Mouse (Mus musculus) heart, postnatal 0 days (tissue): ENCODE measurements around the gene Ccdc141. TPM values are rescaled to one million over a fixed set of nuclear protein-coding genes. Genes with fewer than 3 reads are reported as not detected.

Experiments
- ATAC-seq: fragments of 200-750 bp; cut with Nextera tagmentation; 2 replicates; pipeline ENCODE4 v1.8.0; 2017; ENCODE audit warnings: low read depth, moderate number of reproducible peaks, moderate library complexity; ENCODE audit not compliant: insufficient read depth
- DNase-seq: peaks from one replicate; pipeline ENCODE4 v3.0.0-alpha.2; 2016; ENCODE audit warnings: low spot score
- H3K27ac ChIP-seq: fragments of 300-500 bp; sonication (generic); 2 replicates; pipeline ENCODE4 v1.5.1; 2014; ENCODE audit warnings: low read depth, mild to moderate bottlenecking
- H3K27me3 ChIP-seq: fragments of 300-500 bp; sonication (generic); 2 replicates; pipeline ENCODE4 v1.6.1; 2014; ENCODE audit warnings: low read length, mixed read lengths; ENCODE audit not compliant: control insufficient read depth, insufficient read depth
- H3K36me3 ChIP-seq: fragments of 300-500 bp; sonication (generic); replicated peaks from 2 replicates; pipeline ENCODE4 v1.6.1; 2014; ENCODE audit warnings: low read length, mixed read lengths; ENCODE audit not compliant: control insufficient read depth, insufficient read depth
- H3K4me1 ChIP-seq: fragments of 300-500 bp; sonication (generic); 2 replicates; pipeline ENCODE4 v1.6.1; 2014; ENCODE audit warnings: antibody characterized with exemption; ENCODE audit not compliant: control insufficient read depth, insufficient read depth
- H3K4me2 ChIP-seq: fragments of 300-500 bp; sonication (generic); 2 replicates; pipeline ENCODE4 v1.6.1; 2014; ENCODE audit warnings: low read depth, mild to moderate bottlenecking, low read length, moderate library complexity
- H3K4me3 ChIP-seq: fragments of 300-500 bp; sonication (generic); 2 replicates; pipeline ENCODE4 v1.5.1; 2014; ENCODE audit warnings: low read depth, low read length
- H3K9ac ChIP-seq: fragments of 300-500 bp; sonication (generic); replicated peaks from 2 replicates; pipeline ENCODE4 v1.6.1; 2014; ENCODE audit warnings: low read depth, low read length, mixed read lengths
- H3K9me3 ChIP-seq: fragments of 300-500 bp; sonication (generic); replicated peaks from 2 replicates; pipeline ENCODE4 v1.6.1; 2016; ENCODE audit warnings: low read length; ENCODE audit not compliant: control insufficient read depth
- CTCF ChIP-seq: IDR thresholded peaks from 2 replicates; pipeline ENCODE4 v1.5.1; 2016; ENCODE audit warnings: antibody characterized with exemption, control low read depth, low read depth
- EP300 ChIP-seq: IDR thresholded peaks from 2 replicates; pipeline ENCODE4 v1.6.1; 2016; ENCODE audit warnings: antibody characterized with exemption, low read depth
- WGBS: fragments of 180-500 bp; shearing (Covaris S2); extraction: QIAGEN DNeasy Blood & Tissue Kit; methylation state at CpG from one replicate; pipeline ENCODE4 v1.1.7; 2014; 5-methylcytosine and 5-hydroxymethylcytosine counted together
- polyA plus RNA-seq: library from polyadenylated mRNA; unstranded; fragments of >200 nt; fragmentation: Nextera tagmentation; extraction: Ambion mirVana; gene quantifications from 2 replicates; pipeline ENCODE4 v1.2.1, GENCODE M21; 2015
- total RNA-seq: library from RNA; depleted of rRNA; stranded (reverse); fragments of >200 nt; gene quantifications from 2 replicates; pipeline ENCODE4 v1.2.3, GENCODE M21; 2014; ENCODE audit warnings: low replicate concordance

Ccdc141 gene
- total and polyA plus RNA-seq, 2 experiments from 2014 or later: 139 to 162 TPM

GRCm38 (mm10) chr2:77151255-77151654, 19.2 kb downstream of the Ccdc141 start:
- WGBS: 82% methylated on average over 8 of the region's 8 CpGs
- no peaks in the 10 kb centered on the region for H3K27me3 ChIP-seq

GRCm38 (mm10) chr2:77149576-77149975, 20.9 kb downstream of the Ccdc141 start:
- H3K9ac ChIP-seq: no peak overlapping the region
- H3K4me1 ChIP-seq: peaks cover 9% of the 10 kb centered on the region
- H3K4me2 ChIP-seq: no peak overlapping the region
- TF ChIP-seq EP300 (no peak), CTCF (no peak)
- no peak overlapping the region for H3K4me3 ChIP-seq
- no peak for DNase-seq
- H3K36me3 ChIP-seq: no peaks in the 10 kb centered on the region
- H3K9me3 ChIP-seq: no peaks in the 10 kb centered on the region
- no peak overlapping the region for H3K27ac ChIP-seq
- no peak for ATAC-seq
- no peaks in the 10 kb centered on the region for H3K27me3 ChIP-seq
- 66% methylated on average over 2 of the region's 2 CpGs for WGBS

More at GRCm38 (mm10) chr2:77151255-77151654, 19.2 kb downstream of the Ccdc141 start:
- Histone ChIP-seq H3K4me3 (no peak overlapping the region), H3K9ac (no peak overlapping the region), H3K4me2 (no peak overlapping the region), H3K4me1 (peaks cover 6% of the 10 kb centered on the region), H3K9me3 (no peaks in the 10 kb centered on the region), H3K27ac (no peak overlapping the region), H3K36me3 (no peaks in the 10 kb centered on the region)
- no peak for ATAC-seq
- TF ChIP-seq EP300 (no peak), CTCF (no peak)
- DNase-seq: no peak

- ATAC-seq: no peak
- Histone ChIP-seq H3K36me3 (no peaks in the 10 kb centered on the region), H3K4me1 (peaks cover 9% of the 10 kb centered on the region), H3K4me2 (no peak overlapping the region), H3K4me3 (no peak overlapping the region), H3K9ac (no peak overlapping the region), H3K27ac (no peak overlapping the region), H3K27me3 (no peaks in the 10 kb centered on the region), H3K9me3 (no peaks in the 10 kb centered on the region)
- 33% methylated on average over 4 of the region's 4 CpGs for WGBS
- TF ChIP-seq EP300 (no peak), CTCF (no peak)
- no peak for DNase-seq
These were observed 22.2 kb downstream of the Ccdc141 start for GRCm38 (mm10) chr2:77148215-77148614.

GRCm38 (mm10) chr2:77146968-77147367, 23.5 kb downstream of the Ccdc141 start:
- no peak overlapping the region for H3K4me3 ChIP-seq
- H3K4me1 ChIP-seq: peaks cover 9% of the 10 kb centered on the region
- no peak for ATAC-seq
- no peaks in the 10 kb centered on the region for H3K27me3 ChIP-seq
- no peak for DNase-seq
- no peak for TF ChIP-seq EP300
- no peak for TF ChIP-seq CTCF
- no peak overlapping the region for H3K4me2 ChIP-seq
- H3K36me3 ChIP-seq: no peaks in the 10 kb centered on the region
- WGBS: 80% methylated on average over 2 of the region's 2 CpGs
- H3K27ac ChIP-seq: no peak overlapping the region
- no peaks in the 10 kb centered on the region for H3K9me3 ChIP-seq
- no peak overlapping the region for H3K9ac ChIP-seq

GRCm38 (mm10) chr2:77146291-77146690, 24.1 kb downstream of the Ccdc141 start:
- TF ChIP-seq EP300: no peak
- TF ChIP-seq CTCF: no peak
- H3K27me3 ChIP-seq: no peaks in the 10 kb centered on the region
- no peak overlapping the region for H3K9ac ChIP-seq
- H3K4me2 ChIP-seq: no peak overlapping the region
- no peaks in the 10 kb centered on the region for H3K9me3 ChIP-seq
- DNase-seq (no peak), ATAC-seq (no peak)
- no peak overlapping the region for H3K4me3 ChIP-seq
- H3K36me3 ChIP-seq: no peaks in the 10 kb centered on the region
- peaks cover 9% of the 10 kb centered on the region for H3K4me1 ChIP-seq
- H3K27ac ChIP-seq: no peak overlapping the region
- 82% methylated on average over 3 of the region's 3 CpGs for WGBS

- WGBS: 84% methylated on average over 6 of the region's 6 CpGs
- no peaks in the 10 kb centered on the region for H3K9me3 ChIP-seq
- H3K4me1 ChIP-seq: peaks cover 9% of the 10 kb centered on the region
- DNase-seq: no peak
- no peak for TF ChIP-seq EP300
- no peak for TF ChIP-seq CTCF
- no peaks in the 10 kb centered on the region for H3K36me3 ChIP-seq
- H3K27ac ChIP-seq: no peak overlapping the region
- no peak overlapping the region for H3K4me2 ChIP-seq
- no peaks in the 10 kb centered on the region for H3K27me3 ChIP-seq
- H3K4me3 ChIP-seq: no peak overlapping the region
- no peak for ATAC-seq
- no peak overlapping the region for H3K9ac ChIP-seq
These were observed 26.9 kb downstream of the Ccdc141 start for GRCm38 (mm10) chr2:77143536-77143935.
